Mouse (Mus musculus): ENCODE results near the gene Icam2. TPM values are rescaled to one million over a fixed set of nuclear protein-coding genes. Genes with fewer than 3 reads are reported as not detected.

Icam2 gene
- total and polyA plus RNA-seq, 3 experiments = 15.3 to 40.1 (median 26.7) TPM

- no peaks in the 10 kb centered on the region; the same call in 1 of the 2 replicates for H3K79me2 ChIP-seq (replicated peaks; ENCODE audit: control insufficient read depth, extremely low read depth, insufficient read depth, poor library complexity, severe bottlenecking)
- H3K4me1 ChIP-seq (ENCODE audit: control insufficient read depth in 1 of 2, insufficient read depth in 2 of 2) = peaks cover 7 to 35% of the 10 kb centered on the region in 2 experiments; a peak in 3 of 4 replicates
- H3K27ac ChIP-seq (ENCODE audit: insufficient read depth, low read depth) = no peak overlapping the region
- in situ Hi-C loops (cut with MboI; ENCODE audit: low pct_ligation_motif_present, low pct_unique_long_range_greater_than_20kb, low sequenced_read_pairs) (loop anchor here (5.0 kb wide), 1 partner anchor 62 kb away; no protein-coding TSS in a partner anchor), dilution Hi-C loops (cut with MboI; ENCODE audit: extremely low pct_ligation_motif_present, extremely low pct_unique_long_range_greater_than_20kb, low sequenced_read_pairs) (no loop called here)
- H3K27me3 ChIP-seq (replicated peaks) = no peaks in the 10 kb centered on the region
- H3K9me3 ChIP-seq (replicated peaks; ENCODE audit: low read length) = no peaks in the 10 kb centered on the region
- DNase-seq (ENCODE audit: extremely low read depth) = no peak
- no peak overlapping the region for H3K4me2 ChIP-seq (ENCODE audit: insufficient read depth, low read depth, poor library complexity, severe bottlenecking)
- no peak for TF ChIP-seq HCFC1 (IDR thresholded peaks at IDR 0.05; ENCODE audit: low read depth, low read length)
- no peak for TF ChIP-seq JUN (IDR thresholded peaks at IDR 0.05; ENCODE audit: insufficient read depth, low read depth, low read length)
- no peak for TF ChIP-seq KAT2A (IDR thresholded peaks at IDR 0.05; ENCODE audit: insufficient replicate concordance, low read length)
- no peak for TF ChIP-seq ZMIZ1 (IDR thresholded peaks at IDR 0.05; ENCODE audit: low read depth, low read length)
- TF ChIP-seq MAFK (IDR thresholded peaks at IDR 0.05; ENCODE audit: insufficient replicate concordance, low read length) = no peak
- no peak for TF ChIP-seq MAX (IDR thresholded peaks at IDR 0.05; ENCODE audit: low read length)
- TF ChIP-seq MXI1 (IDR thresholded peaks at IDR 0.05; ENCODE audit: low read depth, low read length) = no peak
- TF ChIP-seq ELF1 (IDR thresholded peaks at IDR 0.05; ENCODE audit: low read depth, low read length) = no peak
- TF ChIP-seq UBTF (IDR thresholded peaks at IDR 0.05; ENCODE audit: low read depth, low read length) = no peak
- no peak for TF ChIP-seq E2F4 (IDR thresholded peaks at IDR 0.05; ENCODE audit: insufficient replicate concordance, low read depth, low read length)
- no peak for TF ChIP-seq CHD2 (IDR thresholded peaks at IDR 0.05; ENCODE audit: low read length)
- no peak for TF ChIP-seq ZNF384 (IDR thresholded peaks at IDR 0.05; ENCODE audit: low read depth, low read length)
- TF ChIP-seq GABPA (IDR thresholded peaks at IDR 0.05; ENCODE audit: insufficient replicate concordance, low read depth, low read length) = no peak
- TF ChIP-seq NELFE (IDR thresholded peaks at IDR 0.05; ENCODE audit: low read depth, low read length) = no peak
- TF ChIP-seq MEF2A (IDR thresholded peaks at IDR 0.05; ENCODE audit: borderline replicate concordance, low read depth, low read length) = no peak
- TF ChIP-seq JUND (conservative IDR thresholded peaks at IDR 0.05; ENCODE audit: low read depth, low read length) = no peak
- no peak for TF ChIP-seq NRF1 (IDR thresholded peaks at IDR 0.05; ENCODE audit: low read depth, low read length)
- no peak for TF ChIP-seq SMC3 (IDR thresholded peaks at IDR 0.05; ENCODE audit: low read depth, low read length)
- peaks cover 14 to 36% of the 10 kb centered on the region in 2 experiments for H3K36me3 ChIP-seq (replicated peaks in 1 of 2; ENCODE audit: control insufficient read depth in 1 of 2, insufficient read depth in 1 of 2, low read length in 1 of 2)
- no peak overlapping the region for H3K4me3 ChIP-seq (replicated peaks in 1 of 3; ENCODE audit: low read depth in 2 of 3, low read length in 2 of 3, poor library complexity in 1 of 3)
- H3K9ac ChIP-seq (ENCODE audit: insufficient read depth, low read depth) = no peak overlapping the region
Measured at GRCm38 (mm10) chr11:106389611-106390010, 1.7 kb upstream of the Icam2 start.

DNA sequence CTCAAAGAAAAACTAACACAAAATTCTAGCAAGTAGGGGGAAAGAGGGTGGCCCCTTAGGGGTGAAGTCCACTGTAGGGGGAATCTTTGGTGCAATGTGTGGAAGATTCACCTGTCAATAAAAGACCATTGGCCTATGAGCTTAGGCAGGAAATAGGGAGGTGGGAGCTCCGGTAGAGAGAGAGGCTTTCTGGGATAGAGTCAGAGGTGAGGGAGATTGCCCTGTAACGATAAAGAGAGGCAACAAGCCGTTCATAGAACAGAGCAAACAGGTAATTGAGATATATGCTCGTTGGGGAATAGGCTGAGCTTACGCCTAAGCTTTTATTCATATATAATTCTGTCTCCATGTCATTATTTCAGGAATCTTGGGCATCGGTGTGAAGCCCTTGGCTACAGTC, 855 bp downstream of the Icam2 start:
- Histone ChIP-seq H3K4me1 (ENCODE audit: control insufficient read depth in 1 of 2, insufficient read depth in 2 of 2) (peaks cover 7 to 38% of the 10 kb centered on the region in 2 experiments; a peak in 3 of 4 replicates), H3K9me3 (replicated peaks; ENCODE audit: low read length) (no peaks in the 10 kb centered on the region), H3K9ac (ENCODE audit: insufficient read depth, low read depth) (peak overlapping the region; percentile 97), H3K27ac (ENCODE audit: insufficient read depth, low read depth) (peak overlapping the region; percentile 91), H3K4me2 (ENCODE audit: insufficient read depth, low read depth, poor library complexity, severe bottlenecking) (peak overlapping the region; percentile 94), H3K79me2 (replicated peaks; ENCODE audit: control insufficient read depth, extremely low read depth, insufficient read depth, poor library complexity, severe bottlenecking) (no peaks in the 10 kb centered on the region; the same call in 1 of the 2 replicates), H3K36me3 (replicated peaks in 1 of 2; ENCODE audit: control insufficient read depth in 1 of 2, insufficient read depth in 1 of 2, low read length in 1 of 2) (peaks cover 5 to 43% of the 10 kb centered on the region in 2 experiments), H3K4me3 (replicated peaks in 1 of 3; ENCODE audit: low read depth in 2 of 3, low read length in 2 of 3, poor library complexity in 1 of 3) (peak overlapping the region; percentile 70 to 93 (median 90)), H3K27me3 (replicated peaks) (no peaks in the 10 kb centered on the region)
- dilution Hi-C loops (cut with MboI; ENCODE audit: extremely low pct_ligation_motif_present, extremely low pct_unique_long_range_greater_than_20kb, low sequenced_read_pairs) (no loop called here), in situ Hi-C loops (cut with MboI; ENCODE audit: low pct_ligation_motif_present, low pct_unique_long_range_greater_than_20kb, low sequenced_read_pairs) (no loop called here)
- DNase-seq (ENCODE audit: extremely low read depth) = peak; percentile 86
- TF ChIP-seq JUND (conservative IDR thresholded peaks at IDR 0.05; ENCODE audit: low read depth, low read length) (no peak; the same call in 1 of the 2 replicates), MXI1 (IDR thresholded peaks at IDR 0.05; ENCODE audit: low read depth, low read length) (0 out of 2 replicates have a peak, but pooled peaks have one; percentile 18), IRF4 (IDR thresholded peaks at IDR 0.05; ENCODE audit: low read depth, low read length) (peak; percentile 25; the same call in 1 of the 2 replicates), CHD1 (IDR thresholded peaks at IDR 0.05; ENCODE audit: low read depth, low read length) (peak; percentile 53; the same call in 1 of the 2 replicates), CHD2 (IDR thresholded peaks at IDR 0.05; ENCODE audit: low read length) (peak; percentile 77), SIN3A (IDR thresholded peaks at IDR 0.05; ENCODE audit: low read length) (no peak), USF2 (conservative IDR thresholded peaks at IDR 0.05; ENCODE audit: low read depth, low read length) (no peak), ETS1 (conservative IDR thresholded peaks at IDR 0.05; ENCODE audit: low read depth, low read length) (no peak), KAT2A (IDR thresholded peaks at IDR 0.05; ENCODE audit: insufficient replicate concordance, low read length) (peak; percentile 63; the same call in 1 of the 2 replicates), CTCF (conservative IDR thresholded peaks at IDR 0.05 in 1 of 2, IDR thresholded peaks at IDR 0.05 in 1 of 2; ENCODE audit: low read depth in 2 of 2, low read length in 2 of 2) (no peak), TCF12 (IDR thresholded peaks at IDR 0.05; ENCODE audit: low read depth, low read length) (peak; percentile 75), MAZ (IDR thresholded peaks at IDR 0.05; ENCODE audit: low read depth, low read length) (no peak), ZC3H11A (IDR thresholded peaks at IDR 0.05; ENCODE audit: low read depth, low read length) (no peak), MYC (IDR thresholded peaks at IDR 0.05; ENCODE audit: low read depth, low read length) (no peak), ZNF384 (IDR thresholded peaks at IDR 0.05; ENCODE audit: low read depth, low read length) (no peak), RCOR1 (conservative IDR thresholded peaks at IDR 0.05; ENCODE audit: low read depth, low read length) (no peak), SMC3 (IDR thresholded peaks at IDR 0.05; ENCODE audit: low read depth, low read length) (no peak), NELFE (IDR thresholded peaks at IDR 0.05; ENCODE audit: low read depth, low read length) (peak; percentile 90), MEF2A (IDR thresholded peaks at IDR 0.05; ENCODE audit: borderline replicate concordance, low read depth, low read length) (peak; percentile 22; the same call in 1 of the 2 replicates), TBP (conservative IDR thresholded peaks at IDR 0.05; ENCODE audit: low read depth, low read length) (peak; percentile 93), MAX (IDR thresholded peaks at IDR 0.05; ENCODE audit: low read length) (no peak), MAFK (IDR thresholded peaks at IDR 0.05; ENCODE audit: insufficient replicate concordance, low read length) (no peak)
